Mouse (Mus musculus): ENCODE results near the gene Rcor2. TPM values are rescaled to one million over a fixed set of nuclear protein-coding genes. Genes with fewer than 3 reads are reported as not detected.

Rcor2 gene
- total RNA-seq, 2 experiments from 2014 or later: 2.1 to 8.8 TPM

DNA sequence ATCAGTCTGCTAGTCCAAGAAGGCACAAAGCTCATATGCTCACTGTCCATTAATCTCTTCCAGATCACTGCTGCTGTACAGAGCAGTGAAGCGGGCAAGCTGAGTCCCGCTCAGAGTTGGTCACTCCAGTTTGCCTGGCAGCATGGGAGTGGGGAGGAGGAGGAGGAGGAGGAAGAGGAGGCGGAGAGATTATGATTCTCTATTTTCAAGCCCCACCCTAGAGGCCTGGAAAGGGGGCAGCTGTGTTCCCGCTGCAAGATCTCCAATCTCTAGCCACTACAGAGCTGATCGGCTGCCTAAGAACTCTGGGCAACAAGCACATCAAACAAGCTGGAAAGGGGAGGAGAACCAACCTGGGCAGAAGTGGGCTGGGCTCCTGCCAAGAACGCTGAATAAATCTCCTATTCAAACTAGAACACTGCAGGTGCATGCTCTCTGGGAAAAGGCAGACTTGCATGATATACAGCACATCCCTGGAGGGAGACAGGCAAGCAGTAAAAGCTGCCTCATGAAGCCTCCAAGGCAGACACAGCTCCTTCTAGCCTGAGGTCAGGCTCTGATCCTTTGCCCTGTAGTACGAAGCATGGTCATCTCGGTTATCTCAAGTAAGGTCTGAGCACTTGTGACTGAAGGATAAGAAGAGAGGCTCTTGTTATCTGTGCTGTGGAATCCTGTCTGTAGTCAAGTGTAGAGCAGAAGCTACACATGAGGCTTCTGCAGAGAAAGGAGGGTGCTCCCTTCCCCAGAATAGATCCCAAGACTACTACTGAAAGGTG is 41.1 kb downstream of the Rcor2 start:
- DNase-seq: no peak
- intact Hi-C loops (cut with DNase I; ENCODE audit: low total_unique reads): no loop called here

DNA sequence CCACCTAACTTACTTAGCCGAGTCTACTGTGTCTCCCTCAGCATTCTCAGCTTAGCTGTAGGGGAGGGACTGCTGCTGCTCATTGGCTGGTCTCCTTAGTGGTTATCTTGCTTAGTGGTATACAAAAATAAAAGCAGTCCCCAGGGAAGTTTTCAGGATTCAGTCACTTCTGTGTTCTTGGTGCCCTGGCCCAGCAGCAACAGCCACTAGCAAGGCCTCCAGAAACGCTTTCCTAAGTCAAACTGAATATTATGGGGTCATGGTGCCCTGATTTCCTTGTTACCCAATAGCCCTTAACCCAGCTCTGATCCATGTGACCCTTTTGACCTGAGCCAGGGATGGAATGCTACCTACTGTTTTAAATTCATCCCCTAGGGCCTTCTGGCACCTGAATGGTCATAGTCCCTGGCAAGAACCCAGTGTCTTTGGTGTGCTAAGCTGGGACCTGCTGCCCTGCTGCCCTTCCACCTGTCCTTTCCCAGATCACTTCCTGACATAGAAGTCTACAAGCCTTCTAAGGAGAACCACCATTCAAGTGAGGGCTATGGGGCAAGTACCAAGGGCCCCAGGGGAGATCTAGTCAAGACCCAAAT is 42.7 kb downstream of the Rcor2 start:
- intact Hi-C loops (cut with DNase I; ENCODE audit: low total_unique reads): no loop called here
- no peak for DNase-seq

DNA sequence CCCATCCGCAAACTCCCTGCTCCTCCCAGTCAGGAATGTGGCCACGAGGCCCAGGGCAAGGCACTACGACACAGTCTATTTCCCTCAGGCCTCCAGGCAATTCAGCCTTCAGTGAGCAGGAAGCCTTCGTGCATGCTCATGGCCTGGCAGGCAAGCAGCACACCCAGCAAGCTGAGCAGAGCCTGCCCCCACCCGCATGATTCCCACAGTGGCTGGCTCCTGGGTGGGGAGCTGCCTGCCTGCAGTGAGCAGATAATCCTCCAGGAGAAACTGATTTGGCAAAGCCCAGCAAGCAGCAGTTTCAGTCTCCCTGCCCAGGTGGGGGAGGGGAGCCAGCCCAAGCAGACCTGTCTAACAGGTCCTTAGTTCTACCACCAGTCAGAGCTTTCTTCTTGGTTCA is 43.6 kb downstream of the Rcor2 start:
- DNase-seq: peak; percentile 67
- intact Hi-C loops (cut with DNase I; ENCODE audit: low total_unique reads): no loop called here

DNA sequence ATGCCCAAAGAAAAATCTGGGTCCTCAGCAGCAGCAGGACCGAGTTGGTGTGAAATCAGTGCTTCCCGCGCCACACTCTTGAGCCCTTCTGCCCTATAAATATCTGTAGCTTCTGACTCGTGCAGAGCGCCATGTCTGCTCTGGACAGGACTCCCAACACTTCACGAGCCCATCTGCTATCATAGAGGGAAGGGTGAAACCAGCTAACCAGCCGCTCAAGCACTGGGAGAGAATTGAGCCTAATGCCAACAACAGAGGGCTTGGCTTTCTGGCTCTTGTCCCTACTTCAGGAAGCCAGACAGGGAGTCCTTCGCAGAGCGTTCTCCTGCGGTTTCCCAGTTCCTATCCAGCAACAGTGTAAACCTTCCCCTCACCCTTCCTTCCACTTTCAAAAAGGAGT is 44.2 kb downstream of the Rcor2 start:
- DNase-seq: no peak
- intact Hi-C loops (cut with DNase I; ENCODE audit: low total_unique reads): no loop called here

DNA sequence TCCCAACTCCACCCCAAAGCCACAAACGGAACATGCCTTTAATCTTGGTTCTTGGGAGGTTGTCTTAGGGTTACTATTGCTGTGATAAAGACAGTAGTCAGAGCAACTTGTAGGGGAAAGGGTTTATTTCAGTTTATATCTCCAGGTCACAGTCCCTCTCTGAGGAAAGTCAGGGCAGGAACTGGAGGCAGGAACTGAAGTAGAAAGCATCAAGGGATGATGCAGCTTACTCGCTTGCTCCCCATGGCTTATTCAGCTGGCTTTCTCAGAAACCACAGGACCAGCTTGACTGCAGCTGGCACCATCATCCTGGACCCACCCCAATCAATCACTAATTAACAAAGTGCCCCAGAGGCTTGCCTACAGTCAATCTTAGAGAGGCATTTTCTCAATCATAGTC is 46.5 kb downstream of the Rcor2 start:
- DNase-seq: no peak
- intact Hi-C loops (cut with DNase I; ENCODE audit: low total_unique reads): no loop called here

DNA sequence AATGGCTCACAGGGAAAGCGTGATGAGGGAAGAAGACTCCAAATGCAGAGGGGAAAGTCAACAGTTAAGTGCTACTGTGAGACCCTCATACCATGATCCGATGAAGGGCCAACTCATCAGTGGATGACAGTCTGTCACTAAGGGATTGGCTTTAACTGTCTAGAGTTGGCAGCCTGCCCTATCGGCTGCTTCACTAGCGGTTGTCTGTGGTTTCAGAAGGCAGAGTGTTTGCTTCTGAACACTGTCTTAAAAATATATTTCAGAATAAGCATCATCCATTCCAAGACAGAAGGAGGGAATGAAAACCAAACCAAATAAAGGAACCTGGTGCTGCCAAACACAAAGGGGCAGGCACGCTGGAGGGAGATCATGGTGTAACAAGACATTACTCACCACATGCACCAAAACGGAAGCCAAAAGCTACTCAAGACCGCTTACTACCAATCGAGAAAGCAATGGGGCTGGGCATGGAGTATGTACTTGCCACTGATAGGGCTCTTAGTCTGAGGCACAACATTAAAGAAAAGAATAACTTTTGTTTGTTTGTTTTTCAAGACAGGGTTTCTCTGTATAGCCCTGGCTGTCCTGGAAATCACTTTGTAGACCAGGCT is 48.0 kb downstream of the Rcor2 start:
- no peak for DNase-seq
- intact Hi-C loops (cut with DNase I; ENCODE audit: low total_unique reads): no loop called here

DNA sequence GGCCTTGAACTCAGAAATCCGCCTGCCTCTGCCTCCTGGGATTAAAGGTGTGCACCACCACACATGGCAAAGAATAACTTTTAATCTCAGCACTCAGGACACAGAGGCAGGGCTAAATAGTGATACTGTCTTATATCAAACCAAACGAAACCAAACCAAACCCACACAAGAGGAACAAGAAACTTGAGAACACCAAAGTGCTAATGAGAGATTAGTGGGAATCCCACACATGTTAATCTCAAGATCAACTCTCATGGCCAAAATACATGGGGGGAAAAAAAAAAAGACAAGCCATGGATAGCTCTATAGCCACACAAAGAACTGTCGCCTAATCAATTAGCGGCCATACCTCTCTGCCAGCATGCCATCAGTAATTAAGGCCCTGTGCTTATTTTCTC is 48.5 kb downstream of the Rcor2 start:
- DNase-seq: no peak
- intact Hi-C loops (cut with DNase I; ENCODE audit: low total_unique reads): no loop called here

DNA sequence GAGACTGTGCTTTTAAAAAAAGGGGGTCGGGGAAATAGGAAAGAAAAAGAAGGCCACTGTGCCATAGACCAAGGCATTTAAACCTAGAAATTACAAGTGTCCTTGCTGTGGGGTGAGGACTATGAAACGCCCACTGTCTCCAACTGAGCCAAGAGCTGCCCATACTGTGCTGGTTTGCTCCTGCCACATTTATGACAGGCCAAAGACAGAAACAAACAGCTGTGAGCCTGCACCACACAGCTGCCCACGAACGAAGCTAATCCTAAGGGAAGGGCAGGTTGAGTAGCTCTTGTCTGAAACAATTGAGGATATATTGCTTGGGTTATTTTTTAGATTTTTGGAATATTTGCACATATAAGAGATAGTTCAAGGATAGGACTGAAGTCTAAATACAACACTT is 49.7 kb downstream of the Rcor2 start:
- DNase-seq: no peak
- intact Hi-C loops (cut with DNase I; ENCODE audit: low total_unique reads): no loop called here

DNA sequence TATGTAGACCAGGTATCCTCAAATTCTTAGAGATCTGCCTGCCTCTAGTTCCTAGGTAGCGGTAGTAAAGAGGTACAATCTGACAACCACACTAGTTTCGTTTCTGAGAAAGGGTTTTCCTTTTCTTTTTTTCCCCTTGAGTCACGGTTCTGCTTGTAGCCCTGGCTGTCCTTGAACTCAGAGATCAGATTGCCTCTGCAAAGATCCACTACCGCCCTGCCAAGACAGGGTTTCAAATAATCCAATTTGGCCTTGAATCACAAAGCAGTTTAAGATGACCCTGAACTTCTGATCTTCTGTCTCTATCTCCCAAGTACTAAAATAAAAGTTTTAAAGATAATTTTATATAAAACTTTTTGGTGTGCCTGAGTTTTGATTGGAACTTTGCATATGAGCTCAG is 50.6 kb downstream of the Rcor2 start:
- intact Hi-C loops (cut with DNase I; ENCODE audit: low total_unique reads): no loop called here
- DNase-seq: no peak

DNA sequence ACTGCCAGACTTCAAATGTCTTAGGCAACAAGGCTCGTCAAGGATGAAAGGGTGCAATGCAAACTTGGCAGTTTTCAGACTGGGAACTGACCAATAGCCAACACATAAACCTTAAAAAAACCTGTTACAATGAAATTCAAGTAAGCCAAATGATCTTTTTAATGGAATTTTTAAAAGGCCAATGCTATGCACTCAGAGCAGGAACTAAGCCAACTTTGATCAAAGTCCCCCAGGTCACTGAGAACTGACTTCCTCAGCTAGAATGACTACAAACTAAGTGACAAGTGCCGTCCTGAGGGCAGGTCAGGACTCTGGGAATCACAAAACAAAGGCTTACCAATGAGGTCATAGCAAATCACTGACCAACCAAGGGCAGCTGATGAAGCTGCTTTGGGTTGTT is 53.1 kb downstream of the Rcor2 start:
- intact Hi-C loops (cut with DNase I; ENCODE audit: low total_unique reads): no loop called here
- no peak for DNase-seq

DNA sequence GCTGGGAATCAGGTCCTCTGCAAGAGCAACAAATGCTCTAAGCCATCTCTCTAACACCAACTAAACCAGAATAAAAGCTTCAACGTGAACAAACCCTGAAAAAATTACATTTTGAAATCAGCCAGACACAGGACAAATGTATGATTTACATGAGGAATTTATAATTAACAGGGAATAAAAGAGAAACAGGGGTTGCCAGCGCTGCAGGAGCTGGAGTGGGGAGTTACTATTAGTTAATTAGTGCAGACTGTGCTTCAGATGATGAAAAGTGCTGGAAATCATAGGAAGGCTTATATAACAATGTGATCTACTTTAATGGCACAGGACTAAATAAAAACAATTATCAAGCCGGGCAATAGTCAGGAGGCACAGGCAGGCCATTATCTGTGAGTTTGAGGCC is 54.3 kb downstream of the Rcor2 start:
- intact Hi-C loops (cut with DNase I; ENCODE audit: low total_unique reads): no loop called here
- no peak for DNase-seq

Other genes starting within 250 kb of the Rcor2 start
- 1 to 10 TPM; 2.0 to 2.2 TPM for gene Fermt3, start 247.9 kb upstream of the Rcor2 start, total RNA-seq (2021)
- gene Stip1, start 227.4 kb upstream of the Rcor2 start, total RNA-seq (2021): 10 to 100 TPM; 80.3 to 92.4 TPM
- 100 to 1,000 TPM; 187 to 192 TPM for gene Macrod1, start 210.5 kb upstream of the Rcor2 start, total RNA-seq (2021)
- gene Flrt1, start 161.6 kb upstream of the Rcor2 start, total RNA-seq (2021): under 1 TPM; 0.27 to 0.51 TPM
- 10 to 100 TPM; 52.6 to 62.6 TPM for gene Otub1, start 61.0 kb upstream of the Rcor2 start, total RNA-seq (2021)
- 100 to 1,000 TPM; 167 TPM for gene Cox8a, start 49.7 kb upstream of the Rcor2 start, total RNA-seq (2021)
- 10 to 100 TPM in 1 of 2 experiments, 1 to 10 TPM in 1; 9.1 to 11.7 TPM for gene Naa40, start 26.1 kb upstream of the Rcor2 start, total RNA-seq (2021)
- gene Mark2, start 74.5 kb downstream of the Rcor2 start, total RNA-seq (2021): 10 to 100 TPM; 27.7 to 34.1 TPM
- gene Spindoc, start 115.7 kb downstream of the Rcor2 start, total RNA-seq (2021): 1 to 10 TPM; 9.4 to 9.5 TPM
- gene 2700081O15Rik, start 150.3 kb downstream of the Rcor2 start, total RNA-seq (2021): 10 to 100 TPM; 10.7 to 11.4 TPM
- gene Rtn3, start 216.0 kb downstream of the Rcor2 start, total RNA-seq (2021): 10 to 100 TPM; 37.1 to 40.6 TPM
- gene Atl3, start 226.7 kb downstream of the Rcor2 start, total RNA-seq (2021): 10 to 100 TPM; 15.4 to 16.0 TPM